Mouse (Mus musculus): Measurements from ENCODE around the gene Hpn. TPM values are rescaled to one million over a fixed set of nuclear protein-coding genes. Genes with fewer than 3 reads are reported as not detected.

Gene Hpn
- total and polyA plus RNA-seq, 2 experiments from 2014 or later, result 0.88 TPM; not detected in 1

DNA sequence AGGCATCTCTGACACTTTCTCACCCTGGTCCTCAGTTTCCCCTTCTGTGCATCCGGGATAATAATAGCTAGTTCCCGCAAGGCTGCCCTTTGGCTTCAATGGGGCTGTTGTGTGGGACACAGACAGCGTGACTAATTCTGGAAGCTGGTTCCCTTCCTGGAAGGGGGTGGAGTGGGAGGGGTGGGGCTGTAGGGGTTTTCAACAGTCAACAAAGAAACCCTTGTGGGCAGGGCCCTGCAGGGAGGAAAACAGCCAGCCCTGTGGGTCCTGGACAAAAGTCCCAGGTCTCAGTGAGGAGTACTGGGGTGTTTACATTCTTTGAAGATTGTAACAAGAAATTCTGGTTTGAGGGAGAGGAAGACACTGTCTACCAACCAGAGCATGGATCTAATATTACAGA is 29.9 kb downstream of the Hpn start:
- peak; percentile 21 for DNase-seq (ENCODE audit: low spot score)
- peak; percentile 39; the same call in 1 of the 2 replicates for ATAC-seq
- no peak overlapping the region for H3K4me2 ChIP-seq (ENCODE audit: low read depth, low read length)
- TF ChIP-seq CTCF (IDR thresholded peaks at IDR 0.05; ENCODE audit: low read depth), result no peak
- H3K9me3 ChIP-seq (ENCODE audit: low read length), result no peaks in the 10 kb centered on the region
- H3K4me3 ChIP-seq (ENCODE audit: low read length), result no peak overlapping the region
- H3K4me1 ChIP-seq (ENCODE audit: insufficient read depth, low read length), result no peaks in the 10 kb centered on the region
- H3K9ac ChIP-seq (replicated peaks; ENCODE audit: low read length), result no peak overlapping the region
- 18% methylated on average over 3 of the region's 3 CpGs for WGBS
- no peaks in the 10 kb centered on the region for H3K36me3 ChIP-seq (ENCODE audit: insufficient read depth, low read length)
- no peaks in the 10 kb centered on the region for H3K27me3 ChIP-seq (ENCODE audit: insufficient read depth, low read length)
- H3K27ac ChIP-seq, result peak overlapping the region; percentile 51; the same call in 1 of the 2 replicates

DNA sequence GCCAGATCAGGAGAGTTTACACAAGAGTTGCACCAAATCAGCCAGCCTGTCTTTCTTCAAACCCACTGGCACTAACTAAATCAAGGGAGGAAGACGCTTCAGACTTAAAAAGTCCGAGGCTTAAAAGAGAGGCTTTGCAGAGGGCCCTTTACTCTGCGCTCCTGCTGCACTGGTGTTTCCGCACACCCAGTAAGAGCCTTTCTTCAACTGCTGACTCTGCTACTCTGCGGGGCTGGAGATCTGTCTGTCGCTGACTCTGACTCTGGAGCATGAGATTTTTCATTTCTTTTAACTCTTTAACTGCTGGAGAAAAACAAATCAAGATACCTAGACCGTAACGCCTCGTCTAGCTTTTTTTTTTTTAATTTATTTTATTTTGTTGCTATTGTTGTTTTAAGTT is 30.9 kb downstream of the Hpn start:
- no peaks in the 10 kb centered on the region for H3K36me3 ChIP-seq (ENCODE audit: insufficient read depth, low read length)
- no peak overlapping the region for H3K4me2 ChIP-seq (ENCODE audit: low read depth, low read length)
- H3K27ac ChIP-seq, result peak overlapping the region; percentile 41; the same call in 1 of the 2 replicates
- H3K27me3 ChIP-seq (ENCODE audit: insufficient read depth, low read length), result no peaks in the 10 kb centered on the region
- no peak for ATAC-seq
- H3K4me3 ChIP-seq (ENCODE audit: low read length), result no peak overlapping the region
- H3K9ac ChIP-seq (replicated peaks; ENCODE audit: low read length), result no peak overlapping the region
- no peaks in the 10 kb centered on the region for H3K9me3 ChIP-seq (ENCODE audit: low read length)
- TF ChIP-seq CTCF (IDR thresholded peaks at IDR 0.05; ENCODE audit: low read depth), result no peak
- DNase-seq (ENCODE audit: low spot score), result no peak
- H3K4me1 ChIP-seq (ENCODE audit: insufficient read depth, low read length), result no peaks in the 10 kb centered on the region
- 43% methylated on average over 9 of the region's 9 CpGs for WGBS

DNA sequence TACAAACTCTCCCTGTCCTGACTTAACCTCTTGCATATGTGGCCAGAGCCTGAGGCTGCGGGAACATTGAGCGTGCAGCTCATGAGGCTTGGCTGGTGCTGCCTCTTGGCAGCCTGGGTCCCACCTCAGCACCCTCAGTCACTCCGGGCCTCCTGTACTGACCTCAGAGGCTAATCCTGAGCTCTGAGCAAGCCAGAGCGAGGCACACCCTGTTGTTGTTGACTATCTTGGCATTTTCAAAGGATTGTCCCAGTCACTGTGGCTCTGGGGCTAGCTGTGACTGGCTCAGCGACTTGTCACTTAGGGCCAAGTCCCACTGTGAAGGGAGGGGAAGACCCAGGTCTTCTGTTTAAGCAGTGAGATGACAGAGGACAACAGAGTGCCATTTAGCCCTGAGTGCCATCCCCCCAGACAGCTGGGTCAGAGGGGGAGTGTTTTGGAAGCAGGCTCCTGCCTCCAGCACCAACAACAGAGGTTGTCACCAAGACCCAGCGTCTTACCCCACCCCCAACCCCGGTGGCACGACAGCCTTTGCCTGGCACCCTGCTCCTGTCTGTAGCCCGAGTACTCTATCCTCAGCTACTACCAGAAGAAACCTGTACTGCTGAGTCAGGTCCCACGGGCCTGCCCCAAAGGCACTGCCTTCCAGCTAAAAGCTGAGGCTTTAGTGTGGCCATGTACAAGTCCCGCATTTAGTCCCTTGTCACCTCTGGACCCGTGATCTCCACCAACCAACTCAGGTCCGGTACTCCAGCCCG is 32.1 kb downstream of the Hpn start:
- TF ChIP-seq CTCF (IDR thresholded peaks at IDR 0.05; ENCODE audit: low read depth), result no peak
- Histone ChIP-seq H3K9ac (replicated peaks; ENCODE audit: low read length) (no peak overlapping the region), H3K4me2 (ENCODE audit: low read depth, low read length) (no peak overlapping the region), H3K4me3 (ENCODE audit: low read length) (no peak overlapping the region), H3K27me3 (ENCODE audit: insufficient read depth, low read length) (no peaks in the 10 kb centered on the region), H3K27ac (peak overlapping the region; percentile 11; the same call in 1 of the 2 replicates), H3K4me1 (ENCODE audit: insufficient read depth, low read length) (no peaks in the 10 kb centered on the region), H3K9me3 (ENCODE audit: low read length) (no peaks in the 10 kb centered on the region), H3K36me3 (ENCODE audit: insufficient read depth, low read length) (no peaks in the 10 kb centered on the region)
- DNase-seq (ENCODE audit: low spot score) (peak; percentile 55), ATAC-seq (peak; percentile 77)
- WGBS, result 50% methylated on average over 14 of the region's 14 CpGs

DNA sequence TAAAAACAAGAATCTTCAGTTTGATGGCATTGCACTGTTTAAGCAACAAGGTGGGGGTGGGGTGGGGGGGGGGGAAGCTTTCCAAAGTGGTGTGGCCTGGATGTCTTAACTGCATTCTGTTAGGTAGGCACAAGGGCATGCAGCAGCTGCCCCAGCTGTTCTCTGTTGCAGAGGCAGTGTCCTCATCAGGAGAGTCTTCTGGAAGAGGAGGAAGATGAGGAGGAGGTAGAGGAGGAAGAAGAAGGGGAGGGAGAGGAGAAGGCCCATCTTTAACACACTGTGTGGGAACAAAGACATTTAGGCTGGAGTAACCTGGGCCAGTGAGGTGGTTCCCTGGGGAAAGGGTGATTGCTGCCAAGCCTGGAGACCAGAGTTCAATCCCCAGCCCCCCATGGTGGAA is 33.0 kb downstream of the Hpn start:
- H3K4me1 ChIP-seq (ENCODE audit: insufficient read depth, low read length), result no peaks in the 10 kb centered on the region
- TF ChIP-seq CTCF (IDR thresholded peaks at IDR 0.05; ENCODE audit: low read depth), result no peak

DNA sequence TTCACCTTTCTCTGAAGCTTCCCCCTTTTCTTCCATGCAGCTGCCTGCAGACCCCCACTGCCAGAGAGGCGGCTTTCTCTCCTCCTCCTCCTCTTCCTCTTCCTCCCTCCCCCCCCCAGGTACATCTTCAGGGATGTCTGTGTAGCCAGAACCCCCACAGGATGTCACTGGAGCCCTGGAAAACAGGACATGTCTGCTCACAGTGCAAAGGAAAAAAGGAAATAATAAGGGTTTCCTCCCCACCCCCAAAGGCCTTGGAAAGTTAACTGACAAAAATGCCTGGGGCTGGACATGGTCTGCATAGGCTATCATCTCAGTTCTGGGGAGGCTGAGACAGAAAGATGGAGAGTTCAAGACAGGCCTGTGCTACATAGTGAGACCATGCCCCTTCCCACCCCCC is 34.0 kb downstream of the Hpn start:
- DNase-seq (ENCODE audit: low spot score) (no peak), ATAC-seq (no peak)
- no peaks in the 10 kb centered on the region for H3K36me3 ChIP-seq (ENCODE audit: insufficient read depth, low read length)
- H3K27me3 ChIP-seq (ENCODE audit: insufficient read depth, low read length), result no peaks in the 10 kb centered on the region
- no peaks in the 10 kb centered on the region for H3K9me3 ChIP-seq (ENCODE audit: low read length)
- no peaks in the 10 kb centered on the region for H3K4me1 ChIP-seq (ENCODE audit: insufficient read depth, low read length)
- H3K4me3 ChIP-seq (ENCODE audit: low read length), result no peak overlapping the region
- no peak for TF ChIP-seq CTCF (IDR thresholded peaks at IDR 0.05; ENCODE audit: low read depth)
- no peak overlapping the region for H3K4me2 ChIP-seq (ENCODE audit: low read depth, low read length)
- WGBS, result 35% methylated on average over 1 of the region's 1 CpGs
- no peak overlapping the region for H3K9ac ChIP-seq (replicated peaks; ENCODE audit: low read length)
- H3K27ac ChIP-seq, result no peak overlapping the region

More for the DNA sequence above, 33.0 kb downstream of the Hpn start:
- no peaks in the 10 kb centered on the region for H3K27me3 ChIP-seq (ENCODE audit: insufficient read depth, low read length)
- no peak overlapping the region for H3K4me3 ChIP-seq (ENCODE audit: low read length)
- H3K36me3 ChIP-seq (ENCODE audit: insufficient read depth, low read length), result no peaks in the 10 kb centered on the region
- no peak overlapping the region for H3K27ac ChIP-seq
- ATAC-seq (no peak), DNase-seq (ENCODE audit: low spot score) (no peak)
- no peak overlapping the region for H3K4me2 ChIP-seq (ENCODE audit: low read depth, low read length)
- no peaks in the 10 kb centered on the region for H3K9me3 ChIP-seq (ENCODE audit: low read length)
- H3K9ac ChIP-seq (replicated peaks; ENCODE audit: low read length), result no peak overlapping the region

DNA sequence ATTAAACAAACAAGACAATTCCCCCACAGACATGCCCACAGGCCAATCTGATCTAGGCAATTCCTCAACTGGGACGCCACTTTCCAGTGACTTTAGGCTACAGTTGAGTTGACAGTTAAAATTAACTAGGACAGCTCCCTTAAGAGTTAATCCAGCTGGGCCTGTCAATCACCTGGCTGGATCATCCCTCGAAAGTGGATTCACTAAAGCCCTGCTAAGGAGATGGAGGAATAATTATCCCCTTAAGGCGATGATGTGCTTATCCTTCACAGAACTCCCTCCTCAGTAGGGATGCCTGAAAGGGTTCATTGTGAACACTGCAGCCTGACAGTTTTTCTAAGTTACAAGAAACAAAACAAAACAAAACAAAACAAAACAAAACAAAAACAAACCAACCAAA is 34.5 kb downstream of the Hpn start:
- no peaks in the 10 kb centered on the region for H3K36me3 ChIP-seq (ENCODE audit: insufficient read depth, low read length)
- no peak overlapping the region for H3K4me3 ChIP-seq (ENCODE audit: low read length)
- H3K4me1 ChIP-seq (ENCODE audit: insufficient read depth, low read length), result no peaks in the 10 kb centered on the region
- no peak overlapping the region for H3K27ac ChIP-seq
- TF ChIP-seq CTCF (IDR thresholded peaks at IDR 0.05; ENCODE audit: low read depth), result no peak
- 54% methylated on average over 3 of the region's 3 CpGs for WGBS
- H3K27me3 ChIP-seq (ENCODE audit: insufficient read depth, low read length), result no peaks in the 10 kb centered on the region
- H3K9me3 ChIP-seq (ENCODE audit: low read length), result no peaks in the 10 kb centered on the region
- no peak overlapping the region for H3K9ac ChIP-seq (replicated peaks; ENCODE audit: low read length)
- ATAC-seq (no peak), DNase-seq (ENCODE audit: low spot score) (no peak)
- no peak overlapping the region for H3K4me2 ChIP-seq (ENCODE audit: low read depth, low read length)

DNA sequence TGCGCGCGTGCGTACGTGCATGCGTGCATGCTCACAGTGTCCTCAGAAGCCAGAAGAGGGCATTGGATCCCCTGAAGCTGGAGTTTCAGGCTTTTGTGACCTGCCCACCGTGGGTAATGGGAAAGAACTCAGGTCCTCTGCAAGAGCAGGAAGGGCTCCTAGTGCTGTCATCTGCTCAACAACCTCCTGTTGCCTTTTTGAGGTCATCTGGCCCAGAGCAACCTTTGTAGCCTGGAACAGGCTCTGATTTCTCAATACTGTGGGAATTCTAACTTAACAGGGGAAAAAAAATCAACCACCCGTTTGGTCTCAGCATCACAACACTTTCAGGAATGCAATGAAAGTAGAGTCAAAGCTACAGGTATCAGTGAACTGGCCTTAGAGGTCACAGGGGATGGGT is 35.4 kb downstream of the Hpn start:
- no peak for DNase-seq (ENCODE audit: low spot score)
- no peaks in the 10 kb centered on the region for H3K36me3 ChIP-seq (ENCODE audit: insufficient read depth, low read length)
- 84% methylated on average over 8 of the region's 8 CpGs for WGBS

More for the DNA sequence above, 35.4 kb downstream of the Hpn start:
- no peak for ATAC-seq
- H3K27me3 ChIP-seq (ENCODE audit: insufficient read depth, low read length), result no peaks in the 10 kb centered on the region
- H3K9me3 ChIP-seq (ENCODE audit: low read length), result no peaks in the 10 kb centered on the region
- H3K4me3 ChIP-seq (ENCODE audit: low read length), result no peak overlapping the region
- H3K27ac ChIP-seq, result no peak overlapping the region
- no peak overlapping the region for H3K4me2 ChIP-seq (ENCODE audit: low read depth, low read length)
- H3K9ac ChIP-seq (replicated peaks; ENCODE audit: low read length), result no peak overlapping the region
- no peaks in the 10 kb centered on the region for H3K4me1 ChIP-seq (ENCODE audit: insufficient read depth, low read length)
- no peak for TF ChIP-seq CTCF (IDR thresholded peaks at IDR 0.05; ENCODE audit: low read depth)

All from hindbrain, postnatal 0 days (tissue).